9 mouse cellular contexts compared by ENCODE assay signal in genomic region chr5:135630598-135630997, GRCm38 (mm10). TPM values are rescaled to one million over a fixed set of nuclear protein-coding genes. Genes with fewer than 3 reads are reported as not detected.
DNase-seq lines count a peak whose midpoint lies in the region; ATAC-seq and TF ChIP-seq lines count a peak whose summit lies in the region.
"Had no signal": no experiment of that assay in that cellular context is flagged by ENCODE, and none has a peak within 500 bp of the region (broad histone marks: within the 10 kb centered on the region; RNA-seq: fewer than 3 reads in every experiment).

No protein-coding gene starts in this region.

- no peak overlapping the region for H3K27ac ChIP-seq in hindbrain, embryonic 11.5 days (ENCODE audit: low read depth, low read length)
- no peak overlapping the region for H3K27ac ChIP-seq in hindbrain, embryonic 13.5 days
- H3K27ac ChIP-seq in embryonic facial prominence, embryonic 14.5 days (replicated peaks; ENCODE audit: low read depth, low read length), result no peak overlapping the region
- no peak overlapping the region for H3K27ac ChIP-seq in left cerebral cortex, adult 2 months
- no peak overlapping the region for H3K27ac ChIP-seq in forebrain, embryonic 10.5 days
- H3K27ac ChIP-seq: embryonic facial prominence, embryonic 15.5 days had no signal

- H3K9ac ChIP-seq in hindbrain, embryonic 11.5 days (ENCODE audit: low read depth, low read length), result no peak overlapping the region
- no peak overlapping the region for H3K9ac ChIP-seq in hindbrain, embryonic 13.5 days
- no peak overlapping the region for H3K9ac ChIP-seq in embryonic facial prominence, embryonic 14.5 days (ENCODE audit: low read depth, low read length)
- H3K9ac ChIP-seq: embryonic facial prominence, embryonic 15.5 days had no signal

- H3K4me3 ChIP-seq in hindbrain, embryonic 11.5 days (ENCODE audit: low read depth, low read length), result no peak overlapping the region
- no peak overlapping the region for H3K4me3 ChIP-seq in hindbrain, embryonic 13.5 days
- no peak overlapping the region for H3K4me3 ChIP-seq in embryonic facial prominence, embryonic 14.5 days (ENCODE audit: low read depth, low read length)
- no peak overlapping the region for H3K4me3 ChIP-seq in left cerebral cortex, adult 2 months
- H3K4me3 ChIP-seq in forebrain, embryonic 10.5 days, result no peak overlapping the region
- H3K4me3 ChIP-seq: embryonic facial prominence, embryonic 15.5 days had no signal

- ATAC-seq in hindbrain, embryonic 11.5 days (ENCODE audit: low FRiP score), result no peak
- no peak for ATAC-seq in hindbrain, embryonic 13.5 days (ENCODE audit: low FRiP score)
- no peak for ATAC-seq in embryonic facial prominence, embryonic 14.5 days (ENCODE audit: low read depth)

- no peaks in the 10 kb centered on the region for H3K9me3 ChIP-seq in hindbrain, embryonic 11.5 days (ENCODE audit: control insufficient read depth, low read length)
- H3K9me3 ChIP-seq in hindbrain, embryonic 13.5 days, result no peaks in the 10 kb centered on the region
- H3K9me3 ChIP-seq in embryonic facial prominence, embryonic 14.5 days (ENCODE audit: control insufficient read depth, low read length), result no peaks in the 10 kb centered on the region
- no peaks in the 10 kb centered on the region for H3K9me3 ChIP-seq in forebrain, embryonic 10.5 days
- H3K9me3 ChIP-seq: embryonic facial prominence, embryonic 15.5 days had no signal

- DNase-seq in hindbrain, embryonic 11.5 days (ENCODE audit: low spot score), result peak; percentile 80
- peak; percentile 65 to 75 for DNase-seq in CD8-positive naive resting alpha-beta T cell, adult 2 months (ENCODE audit: low read depth in 2 of 2, low spot score in 2 of 2)
- peak; percentile 51 for DNase-seq in adrenal gland, postnatal 25 days
- peak; percentile 23 for DNase-seq in embryonic facial prominence, embryonic 14.5 days (ENCODE audit: low spot score)
- peak; percentile 42 to 50 for DNase-seq in left cerebral cortex, adult 2 months (ENCODE audit: extremely low spot score in 1 of 2, low spot score in 2 of 2)
- DNase-seq in right cerebral cortex, adult 2 months (ENCODE audit: low spot score in 2 of 2), result peak; percentile 59 to 76
- DNase-seq in forebrain, embryonic 10.5 days (ENCODE audit: extremely low spot score, low spot score), result no peak

- intact Hi-C loops in left cerebral cortex, adult 2 months (cut with DNase I), result loop anchor here (2.0 to 10.0 kb wide), 4 partner anchors 72 to 224 kb away; partner anchors contain the start of gene Hip1

- 33% methylated on average over 3 of the region's 3 CpGs for WGBS in hindbrain, embryonic 11.5 days
- 36% methylated on average over 3 of the region's 3 CpGs for WGBS in hindbrain, embryonic 13.5 days
- 32% methylated on average over 3 of the region's 3 CpGs for WGBS in embryonic facial prominence, embryonic 14.5 days
- WGBS in forebrain, embryonic 10.5 days, result 41% methylated on average over 3 of the region's 3 CpGs

- no peak overlapping the region for H3K4me2 ChIP-seq in hindbrain, embryonic 11.5 days (replicated peaks; ENCODE audit: low read depth, low read length)
- no peak overlapping the region for H3K4me2 ChIP-seq in hindbrain, embryonic 13.5 days
- H3K4me2 ChIP-seq in embryonic facial prominence, embryonic 14.5 days (ENCODE audit: low read depth, low read length), result no peak overlapping the region
- H3K4me2 ChIP-seq: embryonic facial prominence, embryonic 15.5 days had no signal

- H3K36me3 ChIP-seq in hindbrain, embryonic 11.5 days (ENCODE audit: control insufficient read depth, insufficient read depth, low read length), result 0 out of 2 replicates have a peak, but pooled peaks cover under 1% of the 10 kb centered on the region
- H3K36me3 ChIP-seq in hindbrain, embryonic 13.5 days, result peaks cover 6% of the 10 kb centered on the region
- H3K36me3 ChIP-seq in embryonic facial prominence, embryonic 14.5 days (ENCODE audit: control insufficient read depth, insufficient read depth, low read length), result peaks cover 7% of the 10 kb centered on the region
- peaks cover 7% of the 10 kb centered on the region for H3K36me3 ChIP-seq in forebrain, embryonic 10.5 days (replicated peaks)

- no peaks in the 10 kb centered on the region for H3K27me3 ChIP-seq in hindbrain, embryonic 11.5 days (ENCODE audit: control insufficient read depth, insufficient read depth, low read length)
- H3K27me3 ChIP-seq in hindbrain, embryonic 13.5 days, result no peaks in the 10 kb centered on the region
- no peaks in the 10 kb centered on the region for H3K27me3 ChIP-seq in embryonic facial prominence, embryonic 14.5 days (replicated peaks; ENCODE audit: control insufficient read depth, insufficient read depth, low read length)
- no peaks in the 10 kb centered on the region for H3K27me3 ChIP-seq in forebrain, embryonic 10.5 days (ENCODE audit: poor library complexity, severe bottlenecking)
- H3K27me3 ChIP-seq: embryonic facial prominence, embryonic 15.5 days had no signal

- no peaks in the 10 kb centered on the region for H3K4me1 ChIP-seq in hindbrain, embryonic 11.5 days (replicated peaks; ENCODE audit: control insufficient read depth, insufficient read depth, low read length)
- peaks cover 19% of the 10 kb centered on the region for H3K4me1 ChIP-seq in hindbrain, embryonic 13.5 days (replicated peaks)
- peaks cover 5% of the 10 kb centered on the region for H3K4me1 ChIP-seq in embryonic facial prominence, embryonic 14.5 days (ENCODE audit: control insufficient read depth, insufficient read depth, low read length)
- peaks cover 13% of the 10 kb centered on the region for H3K4me1 ChIP-seq in forebrain, embryonic 10.5 days

- peak; percentile 83 for TF ChIP-seq CTCF in left cerebral cortex, adult 2 months (IDR thresholded peaks at IDR 0.05)

RNA-seq across cellular contexts. Expression of gene Rhbdd2, which starts 1.8 kb away (rescaled TPM):
- 53.4 and 64.3 TPM in 2 replicates for polyA plus RNA-seq in hindbrain, embryonic 11.5 days (2014; fragmentation: Nextera tagmentation; extraction: Ambion mirVana)
- 85.3 and 89.3 TPM in 2 replicates for polyA plus RNA-seq in hindbrain, embryonic 13.5 days (2015; fragmentation: Nextera tagmentation; extraction: Ambion mirVana)
- 33.6 and 51.6 TPM in 2 replicates for total RNA-seq in adrenal gland, postnatal 25 days (2021)
- polyA plus RNA-seq in embryonic facial prominence, embryonic 14.5 days (2014; fragmentation: Nextera tagmentation; extraction: Ambion mirVana), result 37.1 and 44.2 TPM in 2 replicates
- total RNA-seq in left cerebral cortex, adult 2 months (2021), result 10 to 100 TPM; 84.3 to 85.9 TPM
- polyA plus RNA-seq in forebrain, embryonic 10.5 days (2016; fragmentation: Nextera tagmentation; extraction: Ambion mirVana), result 51.4 and 57.3 TPM in 2 replicates

RNA-seq across cellular contexts. Expression of gene Por, which starts 39.2 kb away (rescaled TPM):
- polyA plus RNA-seq in hindbrain, embryonic 11.5 days (2014; fragmentation: Nextera tagmentation; extraction: Ambion mirVana), result 63.0 and 73.1 TPM in 2 replicates
- polyA plus RNA-seq in hindbrain, embryonic 13.5 days (2015; fragmentation: Nextera tagmentation; extraction: Ambion mirVana), result 107 TPM in 2 replicates
- total RNA-seq in adrenal gland, postnatal 25 days (2021), result 258 and 276 TPM in 2 replicates
- 61.8 and 61.9 TPM in 2 replicates for polyA plus RNA-seq in embryonic facial prominence, embryonic 14.5 days (2014; fragmentation: Nextera tagmentation; extraction: Ambion mirVana)
- 10 to 100 TPM; 86.0 to 93.6 TPM for total RNA-seq in left cerebral cortex, adult 2 months (2021)
- 118 TPM in 2 replicates for polyA plus RNA-seq in forebrain, embryonic 10.5 days (2016; fragmentation: Nextera tagmentation; extraction: Ambion mirVana)

RNA-seq across cellular contexts. Expression of gene Ccl24, which starts 57.7 kb away (rescaled TPM):
- polyA plus RNA-seq in hindbrain, embryonic 11.5 days (2014; fragmentation: Nextera tagmentation; extraction: Ambion mirVana), result 2.0 and 2.7 TPM in 2 replicates
- polyA plus RNA-seq in hindbrain, embryonic 13.5 days (2015; fragmentation: Nextera tagmentation; extraction: Ambion mirVana), result 3.7 and 4.4 TPM in 2 replicates
- 0.61 TPM in 1 of 2 replicates, not detected in the other for total RNA-seq in adrenal gland, postnatal 25 days (2021)
- 3.3 and 3.5 TPM in 2 replicates for polyA plus RNA-seq in embryonic facial prominence, embryonic 14.5 days (2014; fragmentation: Nextera tagmentation; extraction: Ambion mirVana)
- total RNA-seq in left cerebral cortex, adult 2 months (2021), result under 1 TPM in 1 of 2 experiments, not detected in 1; 0.68 TPM
- polyA plus RNA-seq in forebrain, embryonic 10.5 days (2016; fragmentation: Nextera tagmentation; extraction: Ambion mirVana), result 0.42 and 0.90 TPM in 2 replicates
